Mouse (Mus musculus) limb, embryonic 12.5 days (tissue): ENCODE results near the gene Map4k3. TPM values are rescaled to one million over a fixed set of nuclear protein-coding genes. Genes with fewer than 3 reads are reported as not detected.
"Not testable (repeated sequence)": the region's sequence is repeated elsewhere in the genome, so short reads cannot be mapped to it uniquely, and the experiment has no call there.

Experiments used
- ATAC-seq: fragments of 200-750 bp; cut with Nextera tagmentation; 2 replicates; pipeline ENCODE4 v1.8.0; 2017; ENCODE audit warnings: low read depth, moderate TSS enrichment; ENCODE audit not compliant: insufficient number of reproducible peaks, insufficient read depth, low FRiP score, low TSS enrichment
- H3K27ac ChIP-seq: fragments of 300-500 bp; sonication (generic); 2 replicates; pipeline ENCODE4 v1.5.1; 2016; ENCODE audit warnings: mild to moderate bottlenecking, moderate library complexity
- H3K27me3 ChIP-seq: fragments of 300-500 bp; sonication (generic); 2 replicates; pipeline ENCODE4 v1.6.1; 2016; ENCODE audit warnings: mild to moderate bottlenecking, moderate library complexity
- H3K36me3 ChIP-seq: fragments of 300-500 bp; sonication (generic); 2 replicates; pipeline ENCODE4 v1.6.1; 2016; ENCODE audit warnings: mild to moderate bottlenecking, moderate library complexity
- H3K4me1 ChIP-seq: fragments of 300-500 bp; sonication (generic); replicated peaks from 2 replicates; pipeline ENCODE4 v1.6.1; 2016
- H3K4me2 ChIP-seq: fragments of 300-500 bp; sonication (generic); 2 replicates; pipeline ENCODE4 v1.6.1; 2016; ENCODE audit warnings: mild to moderate bottlenecking, moderate library complexity
- H3K4me3 ChIP-seq: fragments of 300-500 bp; sonication (generic); replicated peaks from 2 replicates; pipeline ENCODE4 v1.5.1; 2016; ENCODE audit warnings: mild to moderate bottlenecking
- H3K9ac ChIP-seq: fragments of 300-500 bp; sonication (generic); replicated peaks from 2 replicates; pipeline ENCODE4 v1.6.1; 2016; ENCODE audit warnings: mild to moderate bottlenecking, moderate library complexity
- H3K9me3 ChIP-seq: fragments of 300-500 bp; sonication (generic); 2 replicates; pipeline ENCODE4 v1.6.1; 2016; ENCODE audit warnings: mild to moderate bottlenecking, moderate library complexity
- WGBS: fragments of 180-500 bp; shearing (Covaris S2); methylation state at CpG from one replicate; pipeline ENCODE4 v1.1.7; 2016; 5-methylcytosine and 5-hydroxymethylcytosine counted together
- polyA plus RNA-seq: library from polyadenylated mRNA; unstranded; fragments of >200 nt; fragmentation: Nextera tagmentation; extraction: Ambion mirVana; gene quantifications from 2 replicates; pipeline ENCODE4 v1.2.1, GENCODE M21; 2016

Map4k3 gene
- polyA plus RNA-seq, result 35.8 and 37.0 TPM in 2 replicates

GRCm38 (mm10) chr17:80728062-80728858, at the start of gene Map4k3:
TSS of gene Map4k3 (minus strand) at chr17:80728485.
- H3K27me3 ChIP-seq, result no peaks in the 10 kb centered on the region
- peak within 1 kb of the TSS; percentile 81 for H3K4me2 ChIP-seq
- H3K36me3 ChIP-seq, result no peaks in the 10 kb centered on the region; the same call in 1 of the 2 replicates
- WGBS, result 2% methylated on average over 60 of the region's 64 CpGs
- H3K27ac ChIP-seq, result peak within 1 kb of the TSS; percentile 99
- H3K9ac ChIP-seq, result peak within 1 kb of the TSS; percentile 98
- 0 out of 2 replicates have a peak, but pooled peaks cover 3% of the 10 kb centered on the region for H3K9me3 ChIP-seq
- peak; percentile 93 for ATAC-seq
- peak within 1 kb of the TSS; percentile 93 for H3K4me3 ChIP-seq
- peaks cover 39% of the 10 kb centered on the region for H3K4me1 ChIP-seq

DNA sequence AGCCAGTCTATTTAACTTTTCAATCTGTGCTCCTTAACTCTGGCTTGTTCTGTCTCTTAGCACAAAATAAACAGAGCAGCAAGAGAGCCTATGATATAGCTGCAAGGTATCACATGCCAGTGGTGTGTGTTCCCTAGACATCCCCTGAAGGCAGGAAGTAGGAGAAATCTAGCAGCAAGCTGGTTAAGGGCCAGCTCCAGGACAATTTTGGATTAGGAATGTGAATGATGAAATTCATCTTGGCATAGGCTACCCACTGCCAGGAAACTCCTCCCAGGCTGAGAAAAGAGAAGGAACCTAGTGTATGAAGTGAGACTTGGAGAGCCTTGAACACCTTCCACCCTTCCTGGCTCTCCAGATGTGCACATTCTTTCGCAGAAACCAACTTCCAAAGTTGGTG, 49.3 kb upstream of the Map4k3 start:
- no peak overlapping the region for H3K27ac ChIP-seq
- H3K4me1 ChIP-seq, result peaks cover 8% of the 10 kb centered on the region; the same call in 1 of the 2 replicates
- H3K36me3 ChIP-seq, result no peaks in the 10 kb centered on the region
- H3K9ac ChIP-seq, result no peak overlapping the region
- H3K27me3 ChIP-seq, result no peaks in the 10 kb centered on the region
- no peak overlapping the region for H3K4me2 ChIP-seq
- WGBS, result 89% methylated on average over 1 of the region's 1 CpGs
- no peak overlapping the region for H3K4me3 ChIP-seq
- no peak for ATAC-seq
- no peaks in the 10 kb centered on the region for H3K9me3 ChIP-seq

- Histone ChIP-seq H3K27ac (no peak overlapping the region), H3K4me3 (no peak overlapping the region), H3K9me3 (0 out of 2 replicates have a peak, but pooled peaks cover 2% of the 10 kb centered on the region), H3K36me3 (no peaks in the 10 kb centered on the region), H3K9ac (no peak overlapping the region), H3K4me2 (no peak overlapping the region), H3K4me1 (peaks cover 9% of the 10 kb centered on the region; the same call in 1 of the 2 replicates), H3K27me3 (no peaks in the 10 kb centered on the region)
- WGBS, result 85% methylated on average over 8 of the region's 8 CpGs
- no peak for ATAC-seq
Observed at GRCm38 (mm10) chr17:80775178-80775788, 47.0 kb upstream of the Map4k3 start.

GRCm38 (mm10) chr17:80772545-80773453, 44.5 kb upstream of the Map4k3 start:
- WGBS, result 67% methylated on average over 14 of the region's 14 CpGs
- no peak overlapping the region for H3K4me2 ChIP-seq
- no peaks in the 10 kb centered on the region for H3K36me3 ChIP-seq
- H3K9me3 ChIP-seq, result 0 out of 2 replicates have a peak, but pooled peaks cover 4% of the 10 kb centered on the region
- H3K27ac ChIP-seq, result no peak overlapping the region
- no peak overlapping the region for H3K9ac ChIP-seq
- no peaks in the 10 kb centered on the region for H3K27me3 ChIP-seq
- no peak overlapping the region for H3K4me3 ChIP-seq
- ATAC-seq, result no peak
- H3K4me1 ChIP-seq, result peaks cover 9% of the 10 kb centered on the region; the same call in 1 of the 2 replicates

DNA sequence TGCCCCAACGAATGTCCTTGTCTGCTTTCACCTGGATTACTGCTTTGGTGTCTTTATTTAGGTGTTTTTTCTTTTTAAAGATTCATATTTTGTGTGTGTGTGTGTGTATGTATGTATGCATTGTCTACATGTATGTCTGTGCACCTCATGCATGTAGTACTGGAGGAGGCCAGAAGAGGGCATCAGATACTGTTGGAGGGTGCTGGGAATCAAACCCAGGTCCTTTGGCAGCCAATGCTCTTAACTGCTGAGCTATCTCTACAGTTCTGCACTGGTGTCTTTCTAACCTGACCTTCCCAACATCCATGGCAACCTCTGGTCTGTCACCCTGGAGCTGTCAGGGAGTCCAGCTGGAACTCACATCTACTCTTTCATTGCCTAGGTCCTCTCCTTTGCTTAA, 41.8 kb upstream of the Map4k3 start:
- peaks cover 14% of the 10 kb centered on the region for H3K4me1 ChIP-seq
- no peak overlapping the region for H3K27ac ChIP-seq
- no peak overlapping the region for H3K4me2 ChIP-seq
- H3K9me3 ChIP-seq, result 0 out of 2 replicates have a peak, but pooled peaks cover 4% of the 10 kb centered on the region
- no peak for ATAC-seq
- no peak overlapping the region for H3K9ac ChIP-seq
- no peak overlapping the region for H3K4me3 ChIP-seq
- no peaks in the 10 kb centered on the region for H3K36me3 ChIP-seq
- no peaks in the 10 kb centered on the region for H3K27me3 ChIP-seq
- 78% methylated on average over 1 of the region's 1 CpGs for whole genome bisulfite sequencing

DNA sequence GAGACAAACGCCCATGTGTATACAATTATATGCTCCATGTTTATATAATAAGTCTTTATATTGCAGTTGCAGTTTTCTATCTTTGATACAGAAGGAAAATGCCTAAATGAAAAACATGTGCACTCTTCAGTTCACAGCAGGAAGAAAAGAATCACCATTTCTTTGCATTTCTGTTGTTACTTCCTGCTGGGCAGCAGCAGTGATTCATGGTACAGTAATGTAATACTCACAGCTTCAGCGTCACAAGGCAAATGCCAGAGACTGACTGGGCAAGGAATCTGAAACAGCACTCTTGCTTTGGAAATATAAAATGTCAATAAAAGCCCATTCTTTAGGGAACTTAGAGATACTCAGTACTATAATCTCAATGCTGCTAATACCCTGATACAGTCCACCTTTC, 36.9 kb upstream of the Map4k3 start:
- Histone ChIP-seq H3K4me1 (peaks cover 5% of the 10 kb centered on the region), H3K27ac (peak overlapping the region; percentile 50; the same call in 1 of the 2 replicates), H3K4me2 (no peak overlapping the region), H3K9ac (no peak overlapping the region), H3K9me3 (0 out of 2 replicates have a peak, but pooled peaks cover 1% of the 10 kb centered on the region), H3K36me3 (no peaks in the 10 kb centered on the region), H3K4me3 (no peak overlapping the region), H3K27me3 (no peaks in the 10 kb centered on the region)
- ATAC-seq, result no peak
- 29% methylated on average over 2 of the region's 2 CpGs for WGBS

GRCm38 (mm10) chr17:80763065-80763681, 34.9 kb upstream of the Map4k3 start:
- H3K9me3 ChIP-seq, result no peaks in the 10 kb centered on the region
- ATAC-seq, result no peak
- H3K4me3 ChIP-seq, result no peak overlapping the region
- H3K27ac ChIP-seq, result no peak overlapping the region
- H3K27me3 ChIP-seq, result no peaks in the 10 kb centered on the region
- H3K9ac ChIP-seq, result no peak overlapping the region
- no peak overlapping the region for H3K4me2 ChIP-seq
- H3K4me1 ChIP-seq, result peaks cover 5% of the 10 kb centered on the region
- H3K36me3 ChIP-seq, result no peaks in the 10 kb centered on the region
- 79% methylated on average over 11 of the region's 11 CpGs for WGBS

- Histone ChIP-seq H3K4me1 (peaks cover 5% of the 10 kb centered on the region), H3K27ac (no peak overlapping the region), H3K36me3 (no peaks in the 10 kb centered on the region), H3K27me3 (no peaks in the 10 kb centered on the region), H3K9ac (no peak overlapping the region), H3K4me3 (no peak overlapping the region), H3K4me2 (no peak overlapping the region), H3K9me3 (no peaks in the 10 kb centered on the region)
- WGBS, result 87% methylated on average over 9 of the region's 9 CpGs
- ATAC-seq, result no peak
Observed at GRCm38 (mm10) chr17:80762391-80763040, 34.2 kb upstream of the Map4k3 start.

GRCm38 (mm10) chr17:80761191-80761590, 32.9 kb upstream of the Map4k3 start:
- WGBS, result 88% methylated on average over 7 of the region's 8 CpGs
- H3K9ac ChIP-seq, H3K4me2 ChIP-seq: not testable (repeated sequence)

More at GRCm38 (mm10) chr17:80761191-80761590, 32.9 kb upstream of the Map4k3 start:
- H3K4me3 ChIP-seq, H3K9me3 ChIP-seq, H3K27ac ChIP-seq, ATAC-seq, H3K27me3 ChIP-seq, H3K4me1 ChIP-seq, H3K36me3 ChIP-seq: not testable (repeated sequence)
